Mouse (Mus musculus) embryonic facial prominence, embryonic 10.5 days (tissue): Measurements from ENCODE around the gene Kpna6. TPM values are rescaled to one million over a fixed set of nuclear protein-coding genes. Genes with fewer than 3 reads are reported as not detected.
"Not testable (repeated sequence)": the region's sequence is repeated elsewhere in the genome, so short reads cannot be mapped to it uniquely, and the experiment has no call there.

Source experiments
- DNase-seq: peaks from one replicate; pipeline ENCODE4 v3.0.0-alpha.2; 2017; ENCODE audit warnings: low spot score
- H3K27ac ChIP-seq: fragments of 300-500 bp; sonication (generic); replicated peaks from 2 replicates; pipeline ENCODE4 v1.5.1; 2016; ENCODE audit warnings: mild to moderate bottlenecking
- H3K27me3 ChIP-seq: fragments of 300-500 bp; sonication (generic); replicated peaks from 2 replicates; pipeline ENCODE4 v1.6.1; 2016; ENCODE audit warnings: low read depth, mild to moderate bottlenecking; ENCODE audit not compliant: poor library complexity, severe bottlenecking
- H3K36me3 ChIP-seq: fragments of 300-500 bp; sonication (generic); replicated peaks from 2 replicates; pipeline ENCODE4 v1.6.1; 2016; ENCODE audit warnings: mild to moderate bottlenecking, moderate library complexity
- H3K4me1 ChIP-seq: fragments of 300-500 bp; sonication (generic); 2 replicates; pipeline ENCODE4 v1.6.1; 2016
- H3K4me3 ChIP-seq: fragments of 300-500 bp; sonication (generic); 2 replicates; pipeline ENCODE4 v1.5.1; 2016; ENCODE audit warnings: mild to moderate bottlenecking, moderate library complexity
- H3K9me3 ChIP-seq: fragments of 300-500 bp; sonication (generic); 2 replicates; pipeline ENCODE4 v1.6.1; 2016; ENCODE audit warnings: mild to moderate bottlenecking
- WGBS: fragments of 180-500 bp; shearing (Covaris S2); methylation state at CpG from one replicate; pipeline ENCODE4 v1.1.7; 2016; 5-methylcytosine and 5-hydroxymethylcytosine counted together
- polyA plus RNA-seq: library from polyadenylated mRNA; unstranded; fragments of >200 nt; fragmentation: Nextera tagmentation; extraction: Ambion mirVana; gene quantifications from 2 replicates; pipeline ENCODE4 v1.2.1, GENCODE M21; 2016

Kpna6 gene
- 14.0 and 15.1 TPM in 2 replicates for polyA plus RNA-seq

DNA sequence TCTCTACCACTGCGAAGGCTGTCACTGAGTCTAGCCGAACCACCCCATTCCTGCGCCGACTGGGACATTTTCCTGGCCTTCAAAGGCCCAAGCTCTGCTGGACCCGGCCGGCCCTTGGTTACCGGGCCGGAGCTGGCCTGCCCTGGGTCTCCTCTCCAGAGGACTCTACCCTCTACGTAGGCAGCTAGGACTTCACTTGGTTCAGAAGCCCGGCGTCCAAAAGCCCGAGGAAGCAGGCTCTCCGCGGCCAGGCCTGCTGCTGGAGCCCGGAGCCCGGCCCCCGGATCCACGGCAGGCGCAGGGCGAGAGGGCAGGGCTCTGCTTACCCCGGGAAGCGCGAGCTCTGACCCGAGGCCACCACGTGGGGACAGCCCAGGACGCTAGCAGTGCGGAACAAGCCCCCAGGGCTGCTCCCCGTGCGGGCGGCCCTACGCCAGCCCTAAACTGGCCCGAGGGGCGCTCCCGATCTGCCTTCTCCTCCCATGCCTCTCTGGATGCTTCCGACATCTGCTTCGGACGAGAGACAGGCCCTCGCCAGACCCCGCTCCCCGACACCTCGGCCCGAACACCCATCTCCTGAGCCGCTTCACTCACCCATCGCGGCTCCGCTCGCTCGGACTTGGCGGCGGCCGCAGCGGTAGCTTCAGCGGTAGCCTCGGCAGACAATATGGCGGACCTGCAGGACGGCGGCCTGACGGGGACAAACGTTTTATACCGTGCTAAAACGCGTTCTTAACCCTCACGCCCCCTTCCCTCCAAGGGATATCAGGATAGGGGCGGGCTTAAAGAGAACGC, at the start of gene Kpna6:
TSS of gene Kpna6 (minus strand) at position 685 of the 795 bp plus-strand sequence.
- peak within 1 kb of the TSS; percentile 100 for H3K4me3 ChIP-seq
- H3K9me3 ChIP-seq = no peaks in the 10 kb centered on the region
- H3K36me3 ChIP-seq = peaks cover 49% of the 10 kb centered on the region
- no peaks in the 10 kb centered on the region for H3K27me3 ChIP-seq
- H3K27ac ChIP-seq = peak within 1 kb of the TSS; percentile 93
- H3K4me1 ChIP-seq = peaks cover 20% of the 10 kb centered on the region
- under 1% methylated on average over 65 of the region's 65 CpGs for WGBS
- DNase-seq = peak; percentile 93

DNA sequence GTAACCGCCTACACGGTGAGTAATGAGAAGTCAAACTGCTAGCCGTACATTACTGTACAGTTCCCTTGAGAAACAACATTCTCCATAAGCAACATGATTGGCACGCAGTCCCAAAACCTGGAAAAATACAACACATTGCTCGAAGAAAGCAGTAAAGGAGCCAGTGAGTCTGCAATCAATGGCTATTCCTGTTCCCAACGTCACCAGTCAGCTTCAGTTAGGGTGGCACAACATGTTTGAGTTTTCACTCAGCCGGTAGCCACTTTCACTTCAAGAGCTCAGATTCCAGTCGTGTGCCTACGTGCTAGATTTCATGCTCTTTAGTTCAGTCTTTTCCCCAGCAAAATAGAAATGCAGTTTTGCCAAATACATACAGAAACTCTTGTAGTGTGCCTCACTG, 43.7 kb upstream of the Kpna6 start:
- peaks cover 94% of the 10 kb centered on the region for H3K36me3 ChIP-seq
- no peak for DNase-seq
- no peaks in the 10 kb centered on the region for H3K9me3 ChIP-seq
- no peak overlapping the region for H3K27ac ChIP-seq
- no peaks in the 10 kb centered on the region for H3K27me3 ChIP-seq
- 93% methylated on average over 9 of the region's 9 CpGs for WGBS
- H3K4me1 ChIP-seq = no peaks in the 10 kb centered on the region
- H3K4me3 ChIP-seq = no peak overlapping the region

DNA sequence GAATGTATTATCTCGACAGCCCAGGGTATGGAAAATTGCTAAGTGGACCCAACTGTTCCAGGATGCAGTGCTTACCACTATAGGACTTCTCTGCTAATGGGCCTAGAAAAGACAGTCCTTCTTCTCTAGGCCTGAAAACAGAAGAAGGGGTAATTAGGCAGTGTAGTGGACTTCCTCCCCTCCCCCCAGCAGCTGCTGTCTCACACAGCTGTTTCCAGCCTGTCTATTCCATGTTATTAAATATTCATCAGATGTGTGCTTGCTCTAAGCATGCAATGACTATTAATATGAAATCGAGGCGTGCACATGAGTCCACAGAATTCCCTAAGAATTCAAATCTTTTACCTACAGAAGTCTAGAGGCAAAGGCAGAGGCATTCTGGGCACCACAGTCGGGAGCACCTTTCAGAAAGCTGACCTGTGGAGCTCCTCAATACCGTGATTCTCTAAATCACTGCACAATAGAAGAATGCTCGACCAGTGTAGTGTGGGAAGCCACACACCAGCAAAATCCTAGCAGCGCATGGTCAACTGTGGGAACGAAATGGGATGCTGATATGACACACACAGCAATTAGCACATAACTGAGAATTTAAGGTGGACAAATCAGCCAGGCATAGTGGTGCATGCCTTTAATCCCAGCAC, 37.0 kb upstream of the Kpna6 start:
- Histone ChIP-seq H3K27me3 (no peaks in the 10 kb centered on the region), H3K36me3 (peaks cover 100% of the 10 kb centered on the region), H3K4me3 (no peak overlapping the region), H3K9me3 (no peaks in the 10 kb centered on the region), H3K27ac (no peak overlapping the region), H3K4me1 (no peaks in the 10 kb centered on the region)
- DNase-seq = no peak
- WGBS = 86% methylated on average over 8 of the region's 8 CpGs

DNA sequence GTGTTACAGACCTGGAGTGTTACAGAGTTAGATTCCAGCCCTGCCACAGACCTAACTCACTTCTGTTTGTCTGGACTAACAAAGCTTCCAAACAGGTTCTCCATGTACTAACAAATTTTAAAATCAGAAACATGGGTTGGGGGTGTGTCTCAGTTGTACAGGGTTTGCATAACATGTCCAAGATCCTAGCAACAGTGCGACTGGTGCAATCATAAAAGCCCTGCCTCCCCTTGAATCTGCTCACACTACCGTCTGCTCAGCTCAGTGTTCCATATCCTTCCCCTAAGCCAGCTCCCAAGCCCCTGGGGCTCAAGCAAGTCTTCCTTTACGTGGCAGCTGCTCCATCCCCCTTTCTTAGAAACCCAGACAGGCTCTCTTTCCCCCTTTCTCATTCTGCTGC, 34.2 kb upstream of the Kpna6 start:
- no peaks in the 10 kb centered on the region for H3K27me3 ChIP-seq
- no peak for DNase-seq
- H3K9me3 ChIP-seq = no peaks in the 10 kb centered on the region
- no peak overlapping the region for H3K4me3 ChIP-seq
- H3K27ac ChIP-seq = no peak overlapping the region
- H3K4me1 ChIP-seq = peaks cover 16% of the 10 kb centered on the region
- peaks cover 100% of the 10 kb centered on the region for H3K36me3 ChIP-seq
- WGBS = 75% methylated on average over 3 of the region's 3 CpGs

DNA sequence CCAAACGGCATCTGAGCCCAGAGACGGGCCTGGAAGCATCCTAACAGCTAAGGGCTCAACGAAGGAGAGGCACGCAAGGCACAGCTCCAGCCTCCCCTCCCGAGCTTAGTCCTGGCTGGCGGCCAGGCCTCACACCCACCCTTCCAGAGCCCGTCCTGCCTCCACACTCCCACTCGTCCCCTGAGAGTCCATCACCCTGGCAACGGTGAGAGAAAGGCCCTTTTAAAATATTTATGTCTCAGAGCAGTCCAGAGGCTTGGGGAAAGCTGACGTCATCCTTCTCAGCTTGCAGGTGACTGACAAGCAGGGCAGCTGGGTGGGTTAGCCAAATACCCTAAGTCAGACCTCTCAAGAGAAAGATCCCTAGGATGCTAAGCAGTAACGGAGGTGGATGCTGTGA, 29.9 kb upstream of the Kpna6 start:
- 52% methylated on average over 11 of the region's 11 CpGs for WGBS
- peaks cover 68% of the 10 kb centered on the region for H3K36me3 ChIP-seq
- H3K9me3 ChIP-seq = no peaks in the 10 kb centered on the region
- peak; percentile 69 for DNase-seq
- peaks cover 23% of the 10 kb centered on the region for H3K4me1 ChIP-seq
- H3K27ac ChIP-seq = peak overlapping the region; percentile 76
- H3K4me3 ChIP-seq = no peak overlapping the region
- H3K27me3 ChIP-seq = no peaks in the 10 kb centered on the region

DNA sequence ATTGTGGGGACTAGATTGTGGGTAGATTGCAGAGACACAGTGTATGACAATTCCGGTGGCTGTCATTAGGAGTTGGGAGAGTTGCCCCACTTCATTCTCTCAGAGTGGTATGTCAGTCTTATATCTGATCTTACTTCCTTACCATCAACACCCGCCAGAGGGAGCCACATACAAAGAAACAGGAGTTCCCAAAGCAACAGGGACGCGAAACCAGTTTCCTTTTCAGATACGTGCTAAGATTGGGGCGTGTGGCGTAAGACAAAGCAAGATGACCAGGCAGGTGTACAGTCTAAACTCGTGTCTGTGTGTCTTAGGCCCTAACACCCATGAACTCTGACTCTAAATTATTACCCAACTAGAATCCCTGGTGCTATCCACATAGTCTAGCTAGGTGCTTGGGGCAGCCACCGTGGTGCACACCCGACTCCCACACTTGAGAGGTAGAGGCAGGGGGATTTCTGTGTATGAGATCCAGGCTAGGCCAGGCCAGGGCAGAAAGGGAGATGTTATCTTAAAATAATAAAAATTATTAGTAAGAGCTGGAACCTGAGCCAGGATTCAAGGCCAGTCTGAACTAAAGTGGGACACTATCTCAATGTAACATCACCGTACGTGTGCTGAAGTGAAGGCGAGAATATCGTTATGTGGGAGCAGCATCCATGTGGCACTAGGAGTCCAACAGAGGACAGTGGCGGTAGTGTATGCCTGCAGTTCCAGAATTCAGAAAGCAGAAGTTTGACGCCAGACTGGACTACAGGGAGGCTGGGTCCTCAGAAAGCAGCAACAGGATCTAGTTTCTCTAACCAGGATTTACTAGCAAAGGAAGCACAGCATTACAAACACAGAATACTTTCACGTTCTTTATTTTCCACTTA, 29.2 kb upstream of the Kpna6 start:
- no peaks in the 10 kb centered on the region for H3K27me3 ChIP-seq
- H3K9me3 ChIP-seq = no peaks in the 10 kb centered on the region
- DNase-seq = peak; percentile 83
- peak overlapping the region; percentile 76 for H3K27ac ChIP-seq
- H3K4me3 ChIP-seq = no peak overlapping the region
- 63% methylated on average over 17 of the region's 17 CpGs for WGBS
- H3K4me1 ChIP-seq = peaks cover 30% of the 10 kb centered on the region
- H3K36me3 ChIP-seq = peaks cover 61% of the 10 kb centered on the region

DNA sequence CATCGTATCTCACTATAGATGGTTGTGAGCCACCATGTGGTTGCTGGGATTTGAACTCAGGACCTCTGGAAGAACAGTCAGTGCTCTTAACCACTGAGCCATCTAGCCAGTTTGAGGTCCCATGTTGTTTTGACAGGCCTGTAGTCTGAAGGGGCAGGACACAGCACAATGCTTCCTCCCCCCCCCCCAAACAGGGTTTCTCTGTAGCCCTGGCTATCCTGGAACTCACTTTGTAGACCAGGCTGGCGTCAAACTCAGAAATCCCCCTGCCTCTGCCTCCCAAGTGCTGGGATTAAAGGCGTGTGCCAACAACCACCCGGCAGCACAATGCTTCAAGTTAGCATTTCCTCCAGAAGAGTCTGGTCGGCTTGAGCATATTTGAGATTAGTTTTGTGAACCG, 28.1 kb upstream of the Kpna6 start:
- WGBS = 91% methylated on average over 6 of the region's 6 CpGs
- not testable (repeated sequence) for H3K27me3 ChIP-seq

DNA sequence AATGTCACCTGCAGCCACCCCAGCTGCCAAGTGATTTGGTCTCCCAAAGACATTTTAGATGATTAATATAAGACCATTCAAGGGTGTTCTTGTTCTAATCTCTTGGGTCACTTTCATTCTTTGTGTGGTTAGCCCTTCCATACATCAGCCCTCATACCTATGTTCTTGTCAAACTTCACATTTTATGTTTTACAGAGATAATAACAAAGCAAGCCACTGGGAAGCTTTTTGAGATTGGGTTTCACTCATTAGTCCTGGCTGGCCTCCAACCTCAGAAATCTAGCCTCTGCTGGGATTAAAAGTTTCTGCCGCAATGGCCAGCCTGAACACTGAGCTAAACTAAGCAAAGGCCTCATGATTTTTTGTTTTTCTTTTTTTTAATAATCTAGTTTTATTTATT, 27.6 kb upstream of the Kpna6 start:
- H3K36me3 ChIP-seq = peaks cover 46% of the 10 kb centered on the region
- H3K27ac ChIP-seq = no peak overlapping the region
- H3K27me3 ChIP-seq = no peaks in the 10 kb centered on the region
- no peak for DNase-seq
- H3K4me1 ChIP-seq = peaks cover 40% of the 10 kb centered on the region
- no peak overlapping the region for H3K4me3 ChIP-seq
- WGBS = 85% methylated on average over 1 of the region's 1 CpGs
- no peaks in the 10 kb centered on the region for H3K9me3 ChIP-seq

More for the DNA sequence above, 28.1 kb upstream of the Kpna6 start:
- not testable (repeated sequence) for H3K27ac ChIP-seq, DNase-seq, H3K9me3 ChIP-seq, H3K4me3 ChIP-seq
- peaks cover 36% of the 10 kb centered on the region for H3K4me1 ChIP-seq
- H3K36me3 ChIP-seq = peaks cover 51% of the 10 kb centered on the region

DNA sequence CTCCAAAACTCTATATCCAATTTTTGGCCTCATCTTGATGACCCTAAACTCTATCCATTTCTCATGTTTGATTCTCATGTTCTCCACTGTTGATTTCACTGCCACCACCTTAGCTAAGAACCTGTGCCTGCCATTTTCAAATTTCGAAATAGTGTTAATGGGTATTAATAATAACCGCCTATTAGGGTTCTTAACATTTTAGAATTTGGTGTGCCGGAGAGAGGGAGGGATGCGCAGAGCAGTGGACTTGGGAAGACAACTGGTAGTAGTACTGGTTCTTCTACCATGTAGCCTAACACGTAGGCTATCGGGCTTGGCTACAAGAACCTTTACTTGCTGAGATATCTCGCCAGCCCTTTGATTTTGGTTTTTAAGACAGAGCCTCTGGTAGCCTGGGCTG, 24.6 kb upstream of the Kpna6 start:
- H3K27ac ChIP-seq = peak overlapping the region; percentile 95
- no peaks in the 10 kb centered on the region for H3K9me3 ChIP-seq
- H3K36me3 ChIP-seq = peaks cover 37% of the 10 kb centered on the region
- DNase-seq = no peak
- WGBS = 89% methylated on average over 7 of the region's 7 CpGs
- peak overlapping the region; percentile 69 for H3K4me3 ChIP-seq
- H3K4me1 ChIP-seq = peaks cover 29% of the 10 kb centered on the region
- no peaks in the 10 kb centered on the region for H3K27me3 ChIP-seq

DNA sequence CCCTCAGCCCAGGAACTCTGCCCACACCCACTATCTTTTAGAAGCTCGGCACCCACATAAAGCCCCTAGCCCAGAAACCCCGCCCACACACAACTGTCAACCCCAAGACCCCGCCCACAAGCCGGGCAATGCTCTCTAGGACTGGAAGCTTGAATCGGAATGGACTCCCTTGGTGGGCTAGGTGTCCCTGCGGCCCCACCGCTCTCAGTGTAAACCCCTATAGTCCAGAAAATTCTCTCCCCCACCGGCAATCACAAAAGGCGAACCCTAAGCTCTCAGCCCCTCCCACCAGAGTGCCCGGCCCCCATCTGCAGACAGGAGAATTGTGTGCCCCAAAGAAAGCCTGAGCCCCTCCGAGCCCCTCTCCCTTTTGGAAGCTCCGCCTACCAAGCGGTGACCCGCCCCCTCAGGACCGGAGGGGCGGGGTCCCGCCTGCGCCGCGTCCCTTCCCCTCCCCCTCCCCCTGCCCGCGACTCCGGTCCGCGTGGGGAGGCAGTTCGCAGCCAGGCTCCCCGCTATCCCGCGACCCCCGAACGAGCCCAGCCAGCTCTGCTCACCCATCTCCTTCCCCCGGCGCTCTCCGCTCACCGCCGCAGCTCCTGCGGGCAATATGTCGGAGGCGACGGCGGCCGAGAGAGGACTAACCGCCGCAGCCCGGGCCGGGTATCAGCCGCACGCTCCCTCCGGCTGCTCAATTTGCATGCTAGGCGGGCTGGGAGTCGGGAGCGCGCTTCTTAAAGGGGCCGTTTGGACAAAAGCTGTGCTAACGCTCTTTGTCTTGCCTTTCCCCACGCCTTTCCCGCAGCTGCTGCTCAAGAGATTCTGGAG, 23.8 kb upstream of the Kpna6 start, which contains the start of gene Tmem39b:
TSS of gene Tmem39b (minus strand) at position 681 of the 828 bp plus-strand sequence.
- no peaks in the 10 kb centered on the region for H3K9me3 ChIP-seq
- under 1% methylated on average over 57 of the region's 57 CpGs for WGBS
- H3K4me1 ChIP-seq = peaks cover 23% of the 10 kb centered on the region
- H3K27ac ChIP-seq = peak within 1 kb of the TSS; percentile 95
- H3K36me3 ChIP-seq = peaks cover 37% of the 10 kb centered on the region
- no peaks in the 10 kb centered on the region for H3K27me3 ChIP-seq
- DNase-seq = peak; percentile 96
- H3K4me3 ChIP-seq = peak within 1 kb of the TSS; percentile 69

DNA sequence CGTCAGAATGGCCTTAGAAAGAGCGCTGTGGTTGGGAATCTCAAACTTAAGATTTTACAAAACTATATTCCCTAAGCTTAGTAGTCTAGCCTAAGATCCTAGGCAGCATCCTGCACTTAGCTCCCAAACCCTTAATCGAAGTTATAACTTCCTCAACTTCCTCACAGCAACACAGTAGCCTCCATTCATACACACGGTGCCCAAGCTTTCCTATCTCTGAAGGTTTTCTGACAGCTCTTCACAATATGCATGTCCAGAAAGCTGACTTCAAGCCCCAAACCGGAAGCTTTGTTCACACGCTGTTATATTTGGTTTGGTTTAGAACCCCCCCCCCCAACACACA, 23.2 kb upstream of the Kpna6 start:
- Histone ChIP-seq H3K27ac (peak overlapping the region; percentile 95; the same call in 1 of the 2 replicates), H3K36me3 (peaks cover 37% of the 10 kb centered on the region), H3K4me1 (peaks cover 23% of the 10 kb centered on the region), H3K27me3 (no peaks in the 10 kb centered on the region), H3K4me3 (peak overlapping the region; percentile 69), H3K9me3 (no peaks in the 10 kb centered on the region)
- no peak for DNase-seq
- 25% methylated on average over 6 of the region's 6 CpGs for WGBS

DNA sequence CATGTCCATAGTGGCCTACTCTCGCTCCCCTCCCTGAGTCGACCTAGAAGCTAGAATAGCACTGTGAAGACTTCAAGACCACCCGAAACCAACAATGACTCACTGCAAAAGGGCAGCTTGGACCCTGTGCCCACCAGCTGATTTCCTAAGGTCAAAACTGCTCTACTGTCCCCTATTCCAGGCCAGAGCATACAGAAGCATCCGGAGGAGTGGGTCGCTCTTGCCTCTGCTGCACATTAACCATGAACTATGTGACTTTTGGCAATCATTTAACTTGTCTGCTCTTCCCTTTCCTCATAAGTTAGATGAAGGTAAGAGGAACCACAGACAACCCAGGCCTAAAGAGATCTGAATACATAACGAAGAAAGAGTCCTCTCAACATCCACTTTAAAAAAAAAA, 12.0 kb upstream of the Kpna6 start:
- Histone ChIP-seq H3K27ac (no peak overlapping the region), H3K4me3 (no peak overlapping the region), H3K9me3 (no peaks in the 10 kb centered on the region), H3K36me3 (peaks cover 96% of the 10 kb centered on the region), H3K4me1 (no peaks in the 10 kb centered on the region), H3K27me3 (no peaks in the 10 kb centered on the region)
- no peak for DNase-seq
- WGBS = 93% methylated on average over 6 of the region's 6 CpGs
